Mouse (Mus musculus) bone marrow macrophage, adult 2 months (primary cell): ENCODE data around the gene Sall4. TPM values are rescaled to one million over a fixed set of nuclear protein-coding genes. Genes with fewer than 3 reads are reported as not detected.

Source experiments
- H3K27ac ChIP-seq: 2 replicates; pipeline ENCODE4 v1.5.1; 2012; ENCODE audit warnings: low read depth, low read length; ENCODE audit not compliant: insufficient read depth
- H3K4me1 ChIP-seq: 2 replicates; pipeline ENCODE4 v1.6.1; 2012; ENCODE audit warnings: low read length; ENCODE audit not compliant: control insufficient read depth, insufficient read depth
- H3K4me3 ChIP-seq: 2 replicates; pipeline ENCODE4 v1.5.1; 2012; ENCODE audit warnings: mild to moderate bottlenecking, low read length, moderate library complexity; ENCODE audit not compliant: insufficient read depth
- CTCF ChIP-seq: IDR thresholded peaks from 2 replicates; pipeline ENCODE4 v1.5.1; 2012; ENCODE audit warnings: low read depth, mild to moderate bottlenecking, low read length, moderate library complexity
- POLR2A ChIP-seq: IDR thresholded peaks from 2 replicates; pipeline ENCODE4 v1.6.1; 2012; ENCODE audit warnings: mild to moderate bottlenecking, low read depth, low read length, borderline replicate concordance
- polyA plus RNA-seq: library from polyadenylated mRNA; stranded (reverse); fragments of >200 nt; gene quantifications from 2 replicates; pipeline ENCODE4 v1.2.4, GENCODE M21; 2012; ENCODE audit not compliant: missing spikeins, insufficient read depth, insufficient read length

Sall4 gene
- polyA plus RNA-seq, result not detected in 2 replicates

- TF ChIP-seq CTCF (no peak), POLR2A (no peak)
- H3K4me3 ChIP-seq, result no peak within 1 kb of the TSS
- no peak within 1 kb of the TSS for H3K27ac ChIP-seq
- no peaks in the 10 kb centered on the region for H3K4me1 ChIP-seq
Measured at GRCm38 (mm10) chr2:168767582-168767981, at the start of gene Sall4. Gene Sall4, minus strand, starts transcription at chr2:168767943.

GRCm38 (mm10) chr2:168813243-168813642, 45.5 kb upstream of the Sall4 start:
- Histone ChIP-seq H3K4me3 (no peak overlapping the region), H3K27ac (no peak overlapping the region), H3K4me1 (no peaks in the 10 kb centered on the region)
- TF ChIP-seq POLR2A, result no peak
- TF ChIP-seq CTCF, result no peak

- Histone ChIP-seq H3K4me3 (no peak overlapping the region), H3K27ac (no peak overlapping the region), H3K4me1 (no peaks in the 10 kb centered on the region)
- no peak for TF ChIP-seq CTCF
- TF ChIP-seq POLR2A, result no peak
Measured at GRCm38 (mm10) chr2:168809895-168810294, 42.2 kb upstream of the Sall4 start.

- no peak overlapping the region for H3K27ac ChIP-seq
- TF ChIP-seq POLR2A (no peak), CTCF (no peak)
- H3K4me1 ChIP-seq, result no peaks in the 10 kb centered on the region
- no peak overlapping the region for H3K4me3 ChIP-seq
Measured at GRCm38 (mm10) chr2:168807681-168808080, 39.9 kb upstream of the Sall4 start.

DNA sequence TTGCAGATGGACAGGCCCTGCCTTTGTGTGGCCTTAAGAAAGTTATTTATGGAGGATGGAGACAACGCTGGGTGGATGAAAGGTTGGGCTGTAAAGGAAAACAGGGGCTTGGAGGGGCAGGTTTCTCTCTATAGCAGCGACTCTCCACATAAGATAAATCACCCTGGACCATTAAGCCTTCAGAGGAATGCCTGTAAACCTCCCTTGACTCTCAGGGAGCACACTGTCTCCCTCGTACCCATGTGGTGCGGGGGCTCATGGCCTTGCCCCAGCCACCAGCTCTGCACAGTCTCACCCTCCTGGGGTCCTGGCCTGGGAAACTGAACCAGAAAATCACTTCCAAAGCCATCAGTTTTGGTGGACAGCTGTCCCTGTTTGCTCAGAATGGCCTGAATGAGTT, 36.1 kb upstream of the Sall4 start:
- H3K27ac ChIP-seq, result no peak overlapping the region

GRCm38 (mm10) chr2:168799326-168799725, 31.6 kb upstream of the Sall4 start:
- TF ChIP-seq CTCF (no peak), POLR2A (no peak)

More for the DNA sequence above, 36.1 kb upstream of the Sall4 start:
- Histone ChIP-seq H3K4me3 (no peak overlapping the region), H3K4me1 (no peaks in the 10 kb centered on the region)
- no peak for TF ChIP-seq CTCF
- no peak for TF ChIP-seq POLR2A

DNA sequence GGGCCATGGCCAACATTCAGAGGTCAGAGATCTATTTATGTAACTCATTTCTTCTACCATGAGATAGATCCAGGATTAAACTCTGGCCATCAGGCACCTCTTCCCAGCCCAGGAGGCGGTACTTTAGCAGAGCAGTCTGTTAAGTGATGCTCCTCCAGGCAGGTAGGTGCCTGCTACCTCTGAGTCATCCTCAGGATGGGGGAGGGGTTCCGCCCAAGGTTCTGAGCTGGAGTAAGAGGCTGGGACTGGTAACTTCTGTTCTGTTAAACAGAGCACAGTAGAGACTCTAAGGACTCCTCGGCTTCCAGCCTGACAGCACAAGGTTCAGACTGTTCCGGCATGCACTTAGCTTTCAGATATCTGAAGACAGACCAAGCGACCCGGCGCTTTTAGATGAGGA, 31.2 kb upstream of the Sall4 start:
- no peak overlapping the region for H3K4me3 ChIP-seq
- no peaks in the 10 kb centered on the region for H3K4me1 ChIP-seq
- TF ChIP-seq CTCF (no peak), POLR2A (no peak)
- H3K27ac ChIP-seq, result no peak overlapping the region

More at GRCm38 (mm10) chr2:168799326-168799725, 31.6 kb upstream of the Sall4 start:
- H3K27ac ChIP-seq, result no peak overlapping the region
- H3K4me1 ChIP-seq, result no peaks in the 10 kb centered on the region
- no peak overlapping the region for H3K4me3 ChIP-seq

GRCm38 (mm10) chr2:168791115-168791802, 23.5 kb upstream of the Sall4 start:
- Histone ChIP-seq H3K4me3 (no peak overlapping the region), H3K4me1 (no peaks in the 10 kb centered on the region), H3K27ac (no peak overlapping the region)
- TF ChIP-seq POLR2A, result no peak
- no peak for TF ChIP-seq CTCF

GRCm38 (mm10) chr2:168786174-168786573, 18.4 kb upstream of the Sall4 start:
- no peak overlapping the region for H3K4me3 ChIP-seq
- TF ChIP-seq CTCF, result no peak
- no peak for TF ChIP-seq POLR2A
- H3K27ac ChIP-seq, result no peak overlapping the region
- no peaks in the 10 kb centered on the region for H3K4me1 ChIP-seq

GRCm38 (mm10) chr2:168780596-168780995, 12.9 kb upstream of the Sall4 start:
- Histone ChIP-seq H3K4me1 (no peaks in the 10 kb centered on the region), H3K4me3 (no peak overlapping the region), H3K27ac (no peak overlapping the region)
- TF ChIP-seq POLR2A, result no peak
- TF ChIP-seq CTCF, result no peak
